Mouse (Mus musculus): ENCODE results near the gene Chd2. TPM values are rescaled to one million over a fixed set of nuclear protein-coding genes. Genes with fewer than 3 reads are reported as not detected.

Gene Chd2
- polyA plus RNA-seq, 1 experiment = 96.4 TPM

GRCm38 (mm10) chr7:73377307-73377706 lies 164.3 kb downstream of the Chd2 start:
- Histone ChIP-seq H3K4me3 (replicated peaks; ENCODE audit: control insufficient read depth, low read depth, low read length) (no peak overlapping the region), H3K27ac (ENCODE audit: control insufficient read depth, insufficient read depth, low read depth, low read length, poor library complexity) (no peak overlapping the region), H3K4me1 (ENCODE audit: control insufficient read depth, insufficient read depth, low read length) (no peaks in the 10 kb centered on the region)
- TF ChIP-seq POLR2A (IDR thresholded peaks at IDR 0.05; ENCODE audit: borderline replicate concordance, control insufficient read depth, low read depth, low read length) (no peak), CTCF (IDR thresholded peaks at IDR 0.05; ENCODE audit: control insufficient read depth, insufficient read depth, low read length) (no peak)
- 65% methylated on average over 12 of the region's 12 CpGs for WGBS

Other genes with a start within 250 kb of the Chd2 start
- gene Rgma, start 166.3 kb downstream of the Chd2 start, polyA plus RNA-seq (2011; ENCODE audit: insufficient read depth, insufficient read length, low replicate concordance, missing spikeins) = 1.1 TPM in 1 of 2 replicates, not detected in the other
- gene Fam174b, start 198.5 kb upstream of the Chd2 start, polyA plus RNA-seq (2011; ENCODE audit: insufficient read depth, insufficient read length, low replicate concordance, missing spikeins) = 3.1 and 5.9 TPM in 2 replicates